Mouse (Mus musculus) gastrocnemius, postnatal 10 days (tissue): ENCODE measurements around the gene Nadk2. TPM values are rescaled to one million over a fixed set of nuclear protein-coding genes. Genes with fewer than 3 reads are reported as not detected.

ENCODE experiments used
- DNase-seq: peaks from one replicate; pipeline ENCODE4 v3.0.0; 2021; ENCODE audit warnings: mixed read lengths
- long read RNA-seq, 2 experiments: library from polyadenylated mRNA; stranded (forward); transcript quantifications; one replicate each; pipeline ENCODE4 v2.0.0; 2021
- total RNA-seq, 2 experiments: library from RNA; stranded (reverse); gene quantifications; 2 replicates each; pipeline ENCODE4 v1.2.3; 2021

Nadk2 gene
- 10 to 100 TPM; 24.0 to 26.6 TPM for total RNA-seq
- long read RNA-seq, experiment 1, full-length matches to known transcripts: 24 of 55 reads
- long read RNA-seq, experiment 1, partial matches to known transcripts: 2 of 55 reads
- long read RNA-seq, experiment 1, other reads (novel, unspliced or antisense): 29 of 55 reads
- long read RNA-seq, experiment 2, full-length matches to known transcripts: 22 of 42 reads
- long read RNA-seq, experiment 2, partial matches to known transcripts: 1 of 42 reads
- long read RNA-seq, experiment 2, other reads (novel, unspliced or antisense): 19 of 42 reads

DNA sequence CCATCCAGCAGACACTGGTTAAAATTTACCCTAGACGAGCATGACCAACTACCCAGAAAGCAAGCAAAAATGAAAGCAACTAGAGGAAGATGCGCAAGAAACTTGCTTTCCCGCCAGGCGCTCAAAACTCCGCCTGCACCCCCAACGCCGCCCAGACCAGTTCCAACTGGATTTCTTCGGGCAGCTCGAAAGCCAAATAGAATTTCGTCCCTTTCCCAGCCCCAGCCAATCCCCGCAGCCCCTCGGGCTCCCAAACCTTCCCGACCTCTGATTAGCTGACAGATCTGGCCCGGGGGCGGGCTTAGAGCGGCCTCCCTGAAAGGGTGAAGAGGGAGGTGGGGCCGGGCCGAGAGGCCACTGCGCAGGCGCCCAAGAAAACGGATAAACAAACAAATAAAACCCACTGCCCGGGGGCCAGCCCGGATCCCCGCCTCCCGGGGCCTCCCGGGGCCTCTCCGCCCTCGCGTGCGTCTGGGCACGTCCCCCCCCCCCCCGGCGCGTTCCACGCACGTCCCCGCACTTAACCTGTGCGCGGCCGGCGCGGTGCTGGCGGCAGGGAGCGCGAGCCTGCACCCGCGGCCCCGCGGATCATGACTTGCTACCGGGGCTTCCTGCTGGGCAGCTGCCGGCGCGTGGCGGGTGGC is at the start of gene Nadk2:
Nadk2 (plus strand) TSS at position 349 of the 644 bp plus-strand sequence.
- peak; percentile 98 for DNase-seq

DNA sequence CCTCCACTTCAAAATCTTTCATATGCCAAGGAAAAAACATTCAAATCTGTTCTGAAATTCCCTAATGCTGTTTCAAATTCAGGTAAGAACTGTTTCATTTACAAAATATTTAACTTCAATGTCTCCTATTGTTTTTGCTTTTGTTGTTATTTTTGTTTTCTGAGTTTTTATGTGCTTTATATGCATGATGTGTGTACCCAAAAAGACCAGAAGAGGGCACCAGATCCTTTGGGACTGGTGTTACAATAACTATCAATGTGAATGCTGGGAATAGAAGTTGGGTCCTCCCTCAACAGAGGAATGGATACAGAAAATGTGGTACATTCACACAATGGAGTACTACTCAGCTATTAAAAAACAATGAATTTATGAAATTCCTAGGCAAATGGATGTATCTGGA is 15.4 kb upstream of the Nadk2 start:
- no peak for DNase-seq

DNA sequence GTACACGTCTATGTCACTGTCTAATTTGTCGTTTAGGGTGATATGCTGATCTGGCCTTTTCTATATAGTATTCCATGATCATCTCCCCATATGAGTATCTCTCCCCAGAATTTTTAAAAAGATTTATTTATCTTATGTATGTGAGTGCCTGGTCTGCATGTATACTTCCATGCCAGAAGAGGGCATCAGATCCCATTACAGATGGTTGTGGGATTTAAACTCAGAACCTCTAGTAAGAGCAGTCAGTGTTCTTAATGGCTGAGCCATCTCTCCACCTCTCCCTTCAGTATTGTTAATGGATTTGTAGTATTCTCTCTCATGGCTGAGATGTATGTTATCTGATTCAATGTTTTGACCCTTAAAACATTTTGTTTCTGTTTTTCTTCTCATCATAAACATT is 11.2 kb upstream of the Nadk2 start:
- DNase-seq: no peak

DNA sequence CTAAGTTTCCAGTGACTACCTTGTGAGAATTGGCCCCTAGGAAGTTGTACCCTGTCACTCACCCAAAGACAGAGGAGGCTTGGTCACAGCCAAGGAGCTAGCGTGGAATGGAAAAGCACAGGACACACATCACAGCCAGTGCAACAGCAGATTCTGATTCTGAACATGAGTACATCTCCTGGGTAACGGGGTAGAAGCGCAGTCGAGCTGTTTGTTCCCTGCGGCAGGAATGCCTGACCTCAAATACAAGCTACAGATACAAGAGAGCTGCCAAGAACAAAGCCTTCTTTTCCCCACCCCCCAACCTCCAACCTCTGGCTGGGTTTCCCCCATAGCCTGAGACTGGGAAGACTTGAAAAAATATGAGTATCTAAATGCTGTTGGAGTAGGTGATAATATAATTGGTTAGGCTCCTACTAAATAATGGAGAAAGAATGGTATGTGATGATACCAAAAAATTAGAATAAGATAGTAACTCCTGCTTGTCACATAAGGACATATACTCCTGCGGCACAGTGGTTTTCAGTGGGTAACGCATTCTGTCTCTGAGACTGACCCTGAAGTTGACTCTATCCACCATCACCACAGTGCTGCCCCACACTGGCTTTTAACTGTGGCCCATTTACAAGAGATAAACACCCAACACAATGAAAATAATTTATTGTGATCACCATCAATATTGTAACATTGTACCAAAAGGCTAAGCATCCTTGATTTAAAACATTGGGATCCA is 9.7 kb upstream of the Nadk2 start:
- no peak for DNase-seq

DNA sequence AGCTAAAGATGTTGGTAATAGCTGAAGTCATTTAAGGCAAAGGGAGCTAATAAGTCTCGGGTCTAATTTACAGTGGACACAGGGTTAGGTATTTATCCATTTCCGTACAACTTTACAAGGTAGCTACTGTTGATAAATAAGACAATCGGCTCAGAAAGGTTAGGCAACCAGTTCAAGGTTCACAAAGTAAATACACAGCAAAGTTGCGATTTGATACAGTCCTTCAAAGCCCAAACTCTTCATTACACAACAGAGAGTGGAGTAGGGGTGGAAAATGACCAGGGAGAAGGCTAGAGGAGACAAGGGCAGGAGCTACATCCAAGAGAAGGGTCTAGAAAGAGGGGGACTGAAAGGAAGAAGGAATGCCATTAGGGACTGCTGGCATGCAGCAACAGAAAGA is 2.2 kb upstream of the Nadk2 start:
- DNase-seq: no peak

DNA sequence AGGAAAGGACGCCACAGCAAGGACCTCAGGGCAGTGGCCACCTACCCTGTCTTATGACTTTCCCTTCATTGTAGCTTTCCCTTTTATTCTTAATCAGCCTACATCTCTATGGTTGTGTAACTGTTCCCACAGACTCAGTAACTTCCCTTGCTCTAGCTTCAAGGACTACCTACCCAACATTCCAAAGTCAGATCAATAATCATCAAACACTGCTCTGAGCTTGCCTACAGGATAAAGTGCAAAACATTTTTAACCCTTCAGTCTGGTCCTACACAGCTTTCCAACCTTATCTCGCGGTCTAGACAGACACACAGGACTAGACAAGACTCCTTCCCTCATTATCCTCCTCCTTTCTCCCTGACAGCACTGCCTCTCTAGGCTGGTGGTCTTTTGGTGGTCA is 707 bp upstream of the Nadk2 start:
- DNase-seq: no peak

DNA sequence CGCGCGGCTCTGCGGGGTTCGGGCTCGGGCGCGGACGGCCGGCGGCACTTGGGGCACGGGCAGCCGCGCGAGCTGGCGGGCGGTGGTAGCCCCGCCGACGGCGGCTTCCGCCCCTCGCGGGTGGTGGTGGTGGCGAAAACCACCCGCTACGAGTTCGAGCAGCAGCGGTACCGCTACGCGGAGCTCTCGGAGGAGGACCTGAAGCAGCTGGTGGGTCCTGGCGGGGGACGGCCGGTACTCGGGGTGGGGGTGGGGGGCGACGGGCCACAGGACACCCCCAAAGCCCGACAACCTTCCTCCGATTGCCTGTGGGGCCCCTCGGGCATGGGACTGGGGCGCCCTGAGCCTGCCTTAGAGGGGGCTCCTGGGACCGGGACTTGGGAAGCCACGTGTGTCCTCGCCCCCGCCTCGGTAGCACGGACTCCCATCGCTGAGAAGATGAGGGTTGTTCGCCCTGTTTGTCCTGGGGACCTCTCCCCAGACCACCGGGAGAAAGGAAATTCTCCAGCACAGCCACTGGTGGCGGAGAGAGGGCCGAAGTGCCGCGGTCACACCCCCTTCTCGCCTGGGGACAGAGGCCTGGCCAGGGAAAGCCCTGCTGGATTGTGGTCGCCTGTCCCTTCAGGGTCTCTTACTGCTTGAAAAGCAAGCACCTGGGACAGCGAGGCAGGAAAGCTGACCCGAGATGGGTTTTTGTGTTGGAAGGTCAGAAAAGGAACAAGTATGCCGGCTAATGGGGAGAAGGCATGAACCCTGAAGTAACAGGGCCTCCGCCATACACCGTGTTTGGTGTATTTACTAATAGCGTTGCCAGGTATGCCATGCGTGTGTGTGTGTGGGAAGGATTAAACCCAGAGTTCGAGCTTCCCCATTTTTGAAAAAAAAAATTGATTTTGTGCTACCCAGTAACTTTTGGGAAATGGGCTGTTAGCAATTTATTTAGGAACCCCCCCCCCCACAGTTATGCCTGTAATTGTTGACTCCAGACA is 790 bp downstream of the Nadk2 start:
- DNase-seq: peak; percentile 46

DNA sequence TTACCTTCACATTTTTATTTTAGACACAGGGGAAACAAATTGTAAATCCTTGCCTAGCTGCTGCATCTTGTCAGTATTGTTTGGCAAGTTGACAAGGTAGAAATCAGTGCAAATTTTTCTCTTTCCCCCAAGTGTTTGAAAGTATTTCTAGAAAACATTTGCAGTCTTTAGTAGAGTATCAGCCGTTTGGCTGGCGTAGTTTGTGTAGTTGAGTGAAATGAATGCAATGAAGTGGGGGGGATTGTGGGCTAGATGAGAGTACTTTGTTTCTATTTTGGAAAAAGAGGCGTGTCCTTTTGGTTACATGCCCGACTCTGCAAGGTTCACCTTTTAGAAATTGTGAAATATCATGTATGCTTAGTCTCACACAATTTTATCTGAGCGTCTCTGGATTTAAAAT is 1.6 kb downstream of the Nadk2 start:
- no peak for DNase-seq

DNA sequence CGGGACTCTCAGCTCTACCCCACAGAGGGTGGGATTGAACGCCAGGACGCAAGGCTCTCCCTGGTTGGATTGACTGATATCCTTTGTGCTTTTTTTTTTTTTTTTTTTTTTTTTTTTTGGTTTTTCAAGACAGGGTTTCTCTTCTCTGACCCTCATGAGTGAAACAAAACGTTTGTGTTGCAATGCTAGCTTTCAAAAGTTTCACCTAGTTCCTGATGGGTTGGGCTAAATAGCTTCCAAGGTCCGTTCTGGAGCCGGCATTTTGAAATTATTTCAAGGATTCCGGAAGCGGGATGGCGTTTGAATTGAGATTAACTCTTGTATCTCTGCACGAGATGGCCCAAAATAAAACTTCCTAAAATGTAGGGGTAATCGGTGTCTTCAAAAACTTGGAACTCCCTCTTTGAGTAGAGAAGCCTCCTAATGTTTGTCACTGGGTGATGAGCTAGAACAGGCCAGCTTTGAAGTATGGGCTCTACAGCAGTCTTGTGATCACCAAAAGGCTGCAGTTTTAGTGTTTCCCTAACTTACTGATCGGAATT is 2.1 kb downstream of the Nadk2 start:
- no peak for DNase-seq

DNA sequence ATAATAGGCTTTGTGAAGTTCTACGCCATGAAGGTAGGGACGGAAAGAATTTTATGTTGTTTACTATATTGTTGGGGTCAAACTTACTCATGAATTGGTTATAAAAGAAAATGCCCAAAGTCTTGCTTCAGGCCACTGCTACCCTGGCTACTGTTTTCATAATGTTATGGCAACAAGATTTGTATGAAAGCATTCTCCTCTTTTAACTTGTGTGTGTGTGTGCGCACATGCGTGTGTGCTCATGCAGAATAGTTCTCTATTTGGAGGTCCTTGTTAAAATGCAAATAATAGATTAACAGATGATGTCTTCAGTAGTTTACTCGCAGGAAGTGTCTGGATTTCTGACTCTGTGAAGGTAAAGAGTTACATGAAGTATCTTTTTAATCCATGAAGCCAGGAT is 2.6 kb downstream of the Nadk2 start:
- DNase-seq: no peak

DNA sequence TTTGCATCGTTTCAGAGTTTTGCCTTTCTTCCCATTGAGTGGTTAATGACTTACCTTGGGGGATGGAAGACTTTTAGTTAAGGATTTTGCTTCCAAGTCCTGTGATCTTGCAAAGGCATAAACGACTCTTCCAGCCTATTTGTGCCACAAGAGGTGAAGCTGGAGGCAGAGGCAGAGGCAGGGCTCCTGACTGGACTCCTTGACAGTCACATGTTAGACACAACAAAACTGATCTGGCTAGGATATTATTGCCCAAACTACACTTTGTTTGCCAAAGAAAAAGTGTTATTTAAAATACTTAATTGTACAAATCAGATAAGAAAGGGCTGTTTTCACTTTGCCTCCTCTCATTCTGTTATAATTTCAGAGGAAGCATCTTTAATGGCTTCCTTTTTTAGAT is 3.1 kb downstream of the Nadk2 start:
- no peak for DNase-seq

DNA sequence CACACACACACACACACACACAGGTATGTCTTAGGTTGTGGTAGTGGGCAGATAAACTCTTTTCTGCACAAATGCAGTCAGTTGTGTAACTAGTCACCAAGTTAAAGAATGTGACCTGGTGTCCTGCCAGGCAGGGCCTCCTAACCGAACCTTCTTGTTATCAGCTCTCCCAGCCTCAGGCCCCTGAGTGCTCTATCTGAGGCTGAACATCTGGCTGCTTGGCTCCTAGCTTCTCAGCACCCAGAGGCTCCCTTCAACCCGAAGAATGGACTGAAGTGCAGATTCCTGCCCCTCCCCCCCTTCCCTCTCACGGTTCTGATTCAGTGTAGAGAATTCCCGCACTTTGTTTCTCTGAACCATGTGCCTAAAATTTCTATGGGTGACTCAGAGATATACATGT is 3.6 kb downstream of the Nadk2 start:
- no peak for DNase-seq

DNA sequence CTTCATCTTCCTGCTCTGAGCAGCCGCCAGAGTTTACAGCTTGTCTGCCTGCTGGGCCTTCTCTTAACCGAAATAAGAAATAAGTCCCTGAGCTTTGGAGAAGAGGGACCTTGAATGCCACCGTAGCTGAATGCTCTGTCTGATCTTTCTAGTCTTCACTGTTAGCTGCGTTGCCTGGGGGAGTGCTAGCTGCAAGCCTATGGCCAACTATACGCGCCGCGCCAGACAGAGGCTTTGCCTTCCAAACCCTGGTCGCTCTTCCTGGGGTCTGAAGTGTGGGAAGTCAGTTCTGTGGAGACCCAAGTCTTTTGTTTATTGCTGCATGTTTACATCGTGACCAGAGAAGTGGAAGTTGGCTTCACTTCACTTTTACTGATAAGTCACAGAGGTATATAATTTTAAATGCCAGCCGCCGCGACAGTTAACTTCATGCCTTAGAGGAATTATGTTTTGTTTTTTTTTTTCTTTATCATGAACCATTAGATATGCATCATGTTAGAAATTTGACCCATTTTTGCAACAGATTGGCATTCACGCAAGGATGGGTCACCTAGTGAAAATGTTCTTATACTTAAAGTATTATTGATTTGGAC is 4.6 kb downstream of the Nadk2 start:
- no peak for DNase-seq

DNA sequence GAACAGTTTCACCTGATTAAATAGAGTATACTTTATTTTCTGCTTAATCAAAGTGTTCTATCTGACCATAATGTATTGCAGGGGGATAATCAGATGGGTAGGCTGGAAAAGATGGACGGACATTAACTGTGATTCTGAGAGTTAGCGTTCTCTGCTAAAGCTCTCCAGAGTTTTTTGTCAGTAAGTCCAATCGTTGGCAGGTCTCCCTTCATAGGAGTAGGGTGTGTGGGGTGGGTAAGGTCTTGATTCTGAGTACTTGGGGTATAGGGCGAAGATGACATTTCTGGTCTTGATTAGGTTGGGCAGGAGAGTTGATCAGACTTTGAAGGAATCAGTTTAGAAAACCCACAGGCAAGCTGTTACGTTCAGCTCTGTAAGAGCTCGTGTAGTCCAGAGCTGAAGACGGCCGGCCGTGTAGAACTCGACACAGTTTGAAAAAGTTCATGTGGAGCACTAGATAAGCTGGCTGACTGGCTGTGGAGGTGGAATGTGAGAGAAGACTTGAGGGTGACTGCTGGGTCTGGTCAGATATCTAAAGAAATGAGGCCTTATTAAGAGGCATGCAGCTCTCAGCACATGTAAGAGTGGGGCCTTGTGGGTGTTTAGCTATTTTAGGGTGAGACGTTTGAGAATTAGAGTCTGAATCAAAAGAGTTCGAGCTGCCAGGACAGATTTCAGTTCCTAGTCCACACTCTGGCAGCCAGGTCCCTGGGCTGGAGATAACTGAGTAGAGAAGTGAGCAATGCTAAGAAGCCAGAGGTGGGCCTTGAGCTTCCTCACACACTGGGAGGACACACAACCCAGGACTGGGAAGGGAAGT is 7.6 kb downstream of the Nadk2 start:
- DNase-seq: no peak

DNA sequence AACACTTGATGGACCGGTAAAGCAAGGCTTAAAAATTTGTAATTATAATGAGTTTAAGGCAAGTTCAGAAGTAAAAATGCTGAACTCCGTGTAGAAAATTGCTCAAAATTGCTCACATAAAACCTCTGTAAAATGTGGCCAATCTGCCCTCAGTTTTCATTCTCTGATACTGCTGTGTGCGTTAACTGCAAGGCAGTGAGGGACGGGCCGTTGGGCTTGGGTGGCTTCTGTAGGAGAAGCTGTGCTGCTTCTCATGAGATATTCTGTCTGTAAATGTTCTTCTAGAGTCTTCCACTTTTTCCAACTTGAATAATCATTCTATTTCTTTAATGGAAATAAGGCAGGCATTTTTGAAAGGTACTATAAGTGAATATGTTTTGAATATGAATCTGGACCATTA is 8.6 kb downstream of the Nadk2 start:
- no peak for DNase-seq

DNA sequence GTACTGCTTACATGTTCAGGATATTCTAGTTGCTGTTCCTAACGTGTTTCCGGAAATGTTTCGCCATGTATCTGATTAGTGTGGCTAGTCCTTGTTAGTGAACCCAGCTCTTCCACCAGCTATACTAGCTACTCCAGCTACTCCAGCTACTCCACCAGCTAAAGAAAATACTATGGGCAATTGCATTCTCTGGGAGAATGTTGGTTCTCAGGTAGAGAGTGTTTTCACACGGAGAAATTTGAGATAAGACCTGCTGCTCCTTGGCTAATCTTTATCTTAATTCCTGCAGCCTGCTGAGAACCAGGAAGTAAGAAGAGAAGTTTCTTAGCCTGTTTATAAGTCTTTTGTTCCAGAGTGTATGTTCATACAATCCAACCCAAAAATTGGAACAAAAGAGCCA is 9.1 kb downstream of the Nadk2 start:
- DNase-seq: no peak

DNA sequence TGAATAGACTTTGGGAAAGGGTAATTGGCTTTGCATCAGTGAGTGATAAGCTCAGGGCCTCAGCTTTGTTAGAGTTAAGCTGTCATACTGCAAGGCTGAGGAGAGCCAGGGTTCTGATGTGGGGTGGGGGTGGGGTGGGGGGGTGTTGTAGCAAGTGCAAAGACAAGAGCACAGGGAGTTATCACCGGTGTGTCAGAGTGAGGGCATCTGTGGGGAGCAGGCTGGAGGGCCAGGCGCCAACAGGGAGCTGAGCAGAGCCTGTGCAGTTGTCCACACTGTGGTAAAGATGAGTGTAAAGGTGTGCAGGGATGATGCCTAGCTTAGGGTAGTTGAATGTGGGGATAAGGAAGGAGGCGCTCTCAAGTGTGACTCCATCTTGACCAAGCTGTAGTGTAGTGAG is 10.2 kb downstream of the Nadk2 start:
- no peak for DNase-seq

DNA sequence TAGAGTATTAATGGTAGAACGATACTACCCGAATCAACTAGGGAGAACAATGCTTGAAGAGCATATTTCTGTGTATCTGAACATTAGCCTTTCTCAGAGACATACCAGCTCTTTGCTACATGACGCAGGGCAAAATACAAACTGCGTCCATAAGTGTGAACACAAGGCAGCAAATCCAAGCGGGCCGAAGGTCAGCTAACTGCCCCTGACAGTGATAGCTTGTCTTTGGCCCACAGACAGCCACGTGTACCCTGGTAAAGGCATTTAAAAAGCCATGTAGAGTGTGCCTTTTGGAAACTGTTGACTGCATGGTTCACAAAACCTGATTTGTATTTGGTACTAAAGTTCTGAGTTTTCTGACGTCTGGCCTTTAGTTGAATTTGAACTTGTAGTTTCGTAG is 11.7 kb downstream of the Nadk2 start:
- no peak for DNase-seq

DNA sequence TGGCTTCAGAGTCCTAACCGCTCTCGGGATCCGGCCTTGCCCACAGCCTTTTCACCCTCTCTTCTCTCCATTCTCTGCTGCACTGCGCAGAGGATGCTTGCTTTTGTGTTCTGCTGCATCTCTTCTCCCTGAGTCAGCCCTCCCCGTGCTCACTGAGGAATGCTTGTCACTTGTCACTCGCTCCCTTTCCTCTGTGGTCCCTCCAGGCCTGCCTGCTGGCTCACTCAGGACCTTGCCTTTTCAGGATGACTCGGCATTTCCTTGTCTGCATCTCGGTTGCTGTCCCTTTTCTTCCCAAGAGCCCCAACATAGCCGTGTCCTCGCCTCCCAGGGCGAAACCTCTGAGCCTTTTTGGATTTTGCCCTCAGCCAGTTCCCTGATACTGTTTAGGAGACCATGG is 15.8 kb downstream of the Nadk2 start:
- DNase-seq: no peak

DNA sequence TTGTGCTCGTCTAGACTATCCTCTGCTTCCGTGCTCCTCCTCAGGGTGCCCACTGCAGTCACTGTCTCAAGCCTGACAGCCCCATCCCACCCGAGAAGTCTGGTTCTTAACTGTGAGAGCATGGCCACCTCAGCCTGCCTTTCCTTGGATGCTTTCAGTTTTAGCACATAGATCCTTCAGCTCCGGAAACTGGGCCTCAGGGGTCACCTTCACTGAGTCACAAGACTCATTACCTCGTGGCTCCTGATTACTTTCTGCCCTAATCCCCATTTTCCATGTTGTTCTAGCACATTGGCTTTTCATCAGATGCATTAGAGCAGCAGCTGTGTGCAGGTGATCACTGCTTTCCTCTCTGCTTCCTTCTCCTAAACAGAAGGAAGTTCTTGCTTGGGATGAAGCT is 16.4 kb downstream of the Nadk2 start:
- no peak for DNase-seq
